Mouse (Mus musculus): ENCODE measurements at regions not wholly inside any gene's neighbourhood (a gene's known extent, or its start where the extent isn't known, plus 50 kb on each side); places are given as distances from the start of the nearest gene placed in this dataset.
A peak's percentile ranks its signal among the peaks of the same experiment; 100 is the strongest.

- DNase-seq: peak; percentile 58
Measured at GRCm38 (mm10) chr4:152913497-152913896, 435.8 kb upstream of the Kcnab2 start.

DNA sequence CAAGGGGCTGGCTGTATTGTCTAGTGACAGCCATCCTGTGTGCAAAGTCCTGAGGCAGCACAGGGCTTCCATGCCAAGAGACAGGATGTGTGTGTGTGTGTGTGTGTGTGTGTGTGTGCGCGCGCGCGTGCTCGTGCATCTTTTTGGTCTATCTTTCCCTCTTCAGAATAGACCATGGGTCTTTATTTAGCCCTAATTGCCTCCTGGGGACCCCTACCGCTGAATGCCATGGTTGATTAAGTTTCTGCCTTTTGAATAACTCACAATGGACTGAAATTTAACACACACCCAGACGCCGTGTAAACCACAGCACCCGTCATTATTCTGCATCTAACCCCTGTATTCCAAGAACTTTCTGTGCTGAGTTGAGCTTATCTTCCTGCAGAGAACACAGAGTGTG is 435.2 kb upstream of the Kcnab2 start:
- peak; percentile 17 for DNase-seq

- no peak for DNase-seq
Measured at GRCm38 (mm10) chr4:152908235-152908634, 430.6 kb upstream of the Kcnab2 start.

DNA sequence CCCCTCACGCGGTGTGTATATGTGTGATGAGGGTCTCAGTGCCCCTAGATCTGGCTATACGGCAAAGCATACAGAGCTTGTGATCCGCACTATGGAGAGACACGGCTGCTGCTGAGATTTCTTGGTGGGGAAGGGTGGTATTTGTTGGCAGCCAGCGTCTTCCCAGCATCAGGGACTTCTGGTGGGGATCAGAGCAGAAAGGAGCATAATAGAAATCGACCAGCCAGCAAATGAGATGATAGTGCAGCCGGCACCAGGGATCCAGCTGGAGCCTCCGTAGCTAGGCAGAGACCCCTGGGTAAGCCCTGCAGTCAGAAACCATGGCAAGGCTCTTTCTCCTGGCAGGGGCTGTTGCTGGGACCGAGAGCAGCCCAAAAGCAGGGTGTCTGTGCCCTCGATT is 425.2 kb upstream of the Kcnab2 start:
- no peak for DNase-seq

DNA sequence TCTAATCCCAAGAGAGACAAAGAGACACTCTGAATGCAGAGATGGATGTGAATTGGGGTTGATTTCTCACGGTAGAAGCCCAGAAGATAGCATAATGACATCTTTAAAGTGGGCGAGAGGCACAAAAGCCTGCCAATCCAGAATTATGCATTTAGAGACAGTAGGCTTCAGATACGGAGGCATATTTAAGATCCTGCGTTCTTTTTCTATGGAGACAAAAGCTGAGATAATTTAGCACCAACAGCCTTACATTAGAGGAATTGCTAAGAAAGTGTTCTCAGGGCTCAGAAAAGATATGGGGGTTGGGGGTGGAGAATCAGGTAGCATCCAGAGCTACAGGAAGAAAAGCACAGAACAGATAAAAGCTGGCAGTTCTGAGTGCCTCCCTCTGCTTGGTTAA is 422.4 kb upstream of the Kcnab2 start:
- DNase-seq: no peak

GRCm38 (mm10) chr4:152895076-152895475 is 417.4 kb upstream of the Kcnab2 start:
- DNase-seq: no peak

- DNase-seq: no peak
Measured at GRCm38 (mm10) chr4:152892997-152893396, 415.3 kb upstream of the Kcnab2 start.

DNA sequence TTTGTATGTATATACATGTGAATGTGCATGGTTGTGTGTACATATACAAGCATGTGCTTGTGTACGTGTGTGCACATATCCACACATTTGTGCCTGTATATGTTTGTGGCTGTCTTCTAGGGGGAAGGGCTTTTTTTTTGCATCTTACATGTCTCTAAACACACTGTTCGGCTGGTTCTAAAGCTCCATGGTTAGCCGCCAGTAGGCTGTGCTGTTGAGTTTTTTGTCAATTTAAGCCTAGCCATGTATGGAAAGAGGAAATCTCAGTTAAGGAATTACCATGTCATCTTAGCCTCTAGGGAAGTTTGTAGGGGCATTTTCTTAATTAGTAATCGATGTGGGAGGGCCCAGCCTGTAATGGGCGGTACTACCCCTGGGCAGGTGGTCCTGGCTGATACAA is 411.5 kb upstream of the Kcnab2 start:
- DNase-seq: peak; percentile 24

DNA sequence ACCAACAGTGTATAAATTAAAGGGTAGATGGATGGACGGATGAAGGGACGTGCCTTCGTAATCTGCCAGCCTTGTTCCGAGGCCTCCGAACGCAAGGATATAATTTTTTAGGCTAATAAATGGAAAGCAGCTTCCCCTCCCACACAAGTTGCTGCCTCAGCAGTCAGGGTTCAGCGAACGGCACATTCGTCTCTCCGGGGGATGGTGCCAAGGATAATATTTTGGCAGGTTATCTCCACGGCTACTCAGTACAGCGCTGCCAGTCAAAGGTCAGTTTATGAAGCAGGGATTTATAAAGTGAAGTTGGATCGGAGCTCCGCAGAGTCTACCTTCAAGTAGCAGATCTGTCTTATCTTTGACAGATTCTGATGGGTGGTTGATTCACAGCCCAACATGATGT is 410.6 kb upstream of the Kcnab2 start:
- peak; percentile 39 for DNase-seq

DNA sequence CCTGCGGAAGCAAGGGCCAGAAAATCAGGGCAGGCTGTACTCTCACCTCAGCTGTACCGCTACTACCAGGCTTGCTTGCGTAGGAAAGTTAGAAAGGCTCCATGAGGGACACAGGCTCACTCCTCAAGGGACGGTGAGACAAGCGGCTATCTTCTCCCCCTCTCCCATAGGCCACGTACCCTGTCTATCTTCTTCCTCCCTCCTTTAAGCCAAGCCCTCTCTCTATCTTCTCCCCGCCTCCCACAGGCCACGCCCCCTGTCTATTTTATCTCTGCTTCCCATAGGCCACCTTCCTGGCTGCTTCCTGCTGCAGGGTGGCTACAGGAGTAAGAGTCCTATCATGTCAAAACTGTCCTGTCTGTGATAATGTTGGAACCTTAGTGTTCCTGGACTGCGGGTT is 409.1 kb upstream of the Kcnab2 start:
- DNase-seq: no peak

GRCm38 (mm10) chr4:152881433-152881930 is 403.8 kb upstream of the Kcnab2 start:
- DNase-seq: no peak

GRCm38 (mm10) chr4:152880368-152880767 is 402.7 kb upstream of the Kcnab2 start:
- no peak for DNase-seq

GRCm38 (mm10) chr4:152878941-152879340 is 401.3 kb upstream of the Kcnab2 start:
- peak; percentile 25 for DNase-seq

DNA sequence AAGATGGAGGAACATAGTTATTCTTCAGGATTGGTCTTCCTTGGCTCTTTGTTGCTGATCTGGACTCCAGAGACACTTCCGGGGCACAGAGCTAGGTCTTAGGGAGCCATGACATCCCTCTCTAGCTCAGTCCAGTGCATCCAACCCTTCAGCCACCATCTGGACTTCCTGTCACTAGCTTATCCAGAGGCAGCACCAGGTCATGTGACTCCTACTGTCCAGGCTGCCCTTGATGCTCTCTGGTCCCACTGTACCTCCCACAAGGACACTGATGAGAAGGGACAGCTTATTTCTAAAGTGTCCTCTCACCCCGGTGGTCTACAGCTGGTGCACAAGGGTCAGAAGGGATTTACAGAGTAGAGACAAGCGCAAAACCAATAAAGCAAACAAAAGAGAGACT is 400.7 kb upstream of the Kcnab2 start:
- DNase-seq: no peak

DNA sequence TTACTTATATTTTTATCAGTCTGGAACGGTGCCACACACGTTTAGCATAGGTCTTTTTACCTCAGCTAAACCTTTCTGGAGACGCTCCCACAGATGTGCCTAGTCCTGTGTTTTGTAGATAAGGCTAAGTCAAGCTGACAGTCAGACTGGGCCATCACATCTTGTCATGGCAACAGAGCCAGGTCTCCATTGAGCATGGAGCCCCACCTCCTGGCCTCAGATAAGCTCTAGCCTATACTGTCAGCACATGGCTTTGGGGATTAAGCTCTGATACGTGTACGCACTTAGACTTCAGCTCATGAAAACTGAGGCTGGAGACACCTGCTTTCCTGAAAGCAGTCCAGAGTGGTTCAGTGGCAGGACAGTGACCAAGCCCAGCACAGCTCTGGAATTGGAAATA is 392.4 kb upstream of the Kcnab2 start:
- no peak for DNase-seq

- no peak for DNase-seq
Measured at GRCm38 (mm10) chr4:152865894-152866293, 388.2 kb upstream of the Kcnab2 start.

GRCm38 (mm10) chr4:152862818-152863614 is 385.3 kb upstream of the Kcnab2 start:
- DNase-seq: no peak

DNA sequence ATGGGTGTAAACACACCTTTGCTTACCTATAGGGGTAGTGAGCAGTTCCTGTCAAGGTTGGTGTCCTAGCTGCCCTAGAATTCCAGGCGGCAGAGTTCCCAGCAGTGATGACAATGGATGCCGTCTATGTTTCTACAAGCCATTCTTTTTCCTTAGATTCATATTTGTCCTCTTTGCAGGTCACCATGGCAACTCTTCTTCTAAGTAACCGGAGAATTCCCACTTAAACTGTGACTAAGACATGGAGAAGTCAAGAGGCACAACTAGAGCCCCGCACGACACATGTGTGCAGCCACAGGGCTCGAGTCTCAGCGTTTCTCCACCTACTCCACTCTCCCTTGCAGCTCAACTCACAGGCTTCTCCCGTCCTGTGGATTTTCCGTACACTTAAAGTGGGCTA is 381.5 kb upstream of the Kcnab2 start:
- no peak for DNase-seq

DNA sequence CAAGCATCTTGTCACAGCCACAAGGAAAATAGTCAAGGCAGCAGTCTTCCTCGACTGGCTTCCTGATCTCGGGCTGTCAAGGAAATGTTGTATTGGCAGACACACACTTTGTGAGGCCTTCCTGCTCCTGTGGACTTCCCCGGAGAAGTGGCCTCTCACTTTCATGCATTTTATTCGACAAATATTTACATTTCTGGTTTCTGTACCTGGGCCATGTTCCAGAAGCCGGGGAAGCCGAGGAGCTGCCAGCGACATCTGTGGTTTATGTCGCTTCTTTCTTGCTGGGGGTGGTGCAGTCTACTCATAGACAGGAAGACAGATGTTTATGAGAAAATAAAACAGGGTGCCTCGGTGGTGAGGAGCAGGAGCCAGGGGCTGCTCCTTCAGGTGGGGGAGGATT is 372.5 kb upstream of the Kcnab2 start:
- DNase-seq: no peak

DNA sequence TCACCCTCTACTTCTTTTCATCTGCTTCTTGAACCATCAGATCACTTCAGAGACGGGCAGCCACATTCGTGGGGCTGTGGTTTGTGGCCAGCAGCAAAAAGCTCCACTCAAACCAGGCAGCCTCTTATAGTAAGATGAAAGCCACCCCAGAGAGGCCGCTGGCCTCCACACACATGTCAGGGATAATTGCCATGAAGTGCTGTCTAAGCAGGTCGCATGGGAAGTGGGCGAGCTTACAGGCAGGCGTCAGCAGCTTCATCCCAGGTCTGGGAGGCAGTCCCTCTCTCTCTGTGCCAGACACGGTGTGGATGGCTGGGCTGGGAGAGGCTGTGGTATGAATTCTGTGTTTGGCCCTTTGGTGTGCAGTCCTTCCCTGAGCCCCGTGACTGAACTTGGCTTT is 358.4 kb upstream of the Kcnab2 start:
- peak; percentile 14 for DNase-seq

GRCm38 (mm10) chr4:152834421-152835110 is 356.9 kb upstream of the Kcnab2 start:
- DNase-seq: peak; percentile 10

DNA sequence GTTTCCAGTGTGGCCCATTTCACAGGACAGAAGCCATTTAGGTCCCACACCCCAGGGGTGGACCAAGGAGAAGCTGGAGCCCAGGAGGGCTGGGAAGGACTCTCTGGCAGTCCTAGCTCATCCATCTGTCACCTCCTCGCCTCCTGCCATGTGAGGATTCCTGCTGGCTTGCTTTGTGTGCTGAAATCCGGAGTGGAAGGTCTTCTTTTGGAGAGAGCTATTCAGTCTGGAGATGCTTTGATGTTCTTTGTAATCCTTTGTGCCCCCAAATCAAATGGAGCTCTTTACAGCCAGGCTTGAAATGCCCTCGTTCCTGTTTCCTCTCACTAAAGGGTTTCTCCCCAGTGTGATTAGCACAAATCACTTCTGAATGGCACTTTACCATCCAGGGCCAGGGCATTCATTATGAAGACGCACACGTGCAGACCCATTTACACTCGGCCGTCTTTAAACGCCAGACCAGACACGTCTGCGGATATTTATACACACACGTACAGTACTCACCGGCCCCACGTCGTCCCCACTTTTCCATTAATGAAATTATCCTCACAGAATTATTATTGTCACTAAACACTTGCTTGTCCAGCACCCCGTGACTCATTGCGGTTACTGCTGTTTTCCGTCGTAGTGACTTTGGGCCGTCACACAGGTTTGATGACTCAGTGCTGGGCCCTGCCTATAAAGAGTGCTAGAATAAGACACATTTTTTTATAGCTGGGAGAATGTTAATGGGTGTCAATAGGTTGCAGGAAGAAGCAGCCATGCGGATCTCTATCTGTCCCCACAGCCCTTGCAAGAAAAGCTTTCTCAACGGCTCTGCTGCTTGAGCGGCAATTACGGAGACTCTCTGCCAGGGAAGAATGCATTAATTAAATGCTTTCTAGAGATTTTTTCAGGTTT is 356.0 kb upstream of the Kcnab2 start:
- DNase-seq: peak; percentile 49

DNA sequence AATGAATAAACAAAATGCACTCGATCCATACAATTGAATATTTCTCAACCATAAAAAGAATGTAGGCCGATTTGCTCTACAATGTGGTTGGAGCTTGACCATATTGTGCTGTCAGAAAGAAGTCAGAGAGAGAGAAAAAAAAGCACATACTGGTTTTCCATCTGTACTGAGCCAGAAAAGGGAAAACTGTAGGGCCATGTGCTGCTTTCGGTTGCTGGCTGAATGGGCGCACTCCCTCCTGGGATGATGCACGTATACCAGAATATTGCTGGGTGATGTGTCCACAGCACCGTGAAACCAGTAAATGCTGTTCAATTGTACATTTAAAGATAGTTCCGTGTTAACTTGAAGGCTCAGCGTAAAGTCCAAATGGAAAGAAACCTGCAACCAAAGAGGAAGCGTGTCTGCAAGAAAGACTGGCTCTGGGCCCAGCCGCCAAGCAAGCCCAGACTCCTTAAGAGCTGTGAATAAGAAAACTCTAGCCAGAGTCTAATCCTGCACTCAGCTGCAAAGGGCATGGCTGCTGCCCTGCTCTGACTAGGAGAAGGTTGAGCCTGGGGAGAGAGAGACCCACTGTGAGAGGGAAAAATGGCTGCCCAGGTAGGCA is 355.2 kb upstream of the Kcnab2 start:
- DNase-seq: no peak

Data from embryo, embryonic 11 days (tissue).